Mouse (Mus musculus) central nervous system, embryonic 14 days (tissue): ENCODE results near the gene 4930503E14Rik. TPM values are rescaled to one million over a fixed set of nuclear protein-coding genes. Genes with fewer than 3 reads are reported as not detected.

ENCODE experiments used
- polyA plus RNA-seq: library from polyadenylated mRNA; depleted of rRNA; stranded (reverse); fragments of >200 nt; gene quantifications from 2 replicates; pipeline ENCODE4 v1.2.3, GENCODE M21; 2012; rRNA removed

The 4930503E14Rik gene
- polyA plus RNA-seq = not detected in 2 replicates

GRCm38 (mm10) chr14:44213154-44213553 is at the start of gene 4930503E14Rik:
Gene 4930503E14Rik, minus strand, starts transcription at chr14:44213254.

GRCm38 (mm10) chr14:44197361-44197760 is 15.7 kb downstream of the 4930503E14Rik start, which contains the start of gene Gm8212:
Gene Gm8212, plus strand, starts transcription at chr14:44197661.

GRCm38 (mm10) chr14:44123551-44123950 is 89.5 kb downstream of the 4930503E14Rik start, which contains the start of gene Gm3327:
Gene Gm3327, plus strand, starts transcription at chr14:44123851.

Other genes with a start within 250 kb of the 4930503E14Rik start
- gene Ang6, start 211.0 kb downstream of the 4930503E14Rik start, polyA plus RNA-seq = not detected in 2 replicates
- gene Ear2, start 110.6 kb downstream of the 4930503E14Rik start, polyA plus RNA-seq = 0.34 and 0.48 TPM in 2 replicates
- not detected in 2 replicates for gene Gm3327, start 89.4 kb downstream of the 4930503E14Rik start, polyA plus RNA-seq
- gene Gm8212, start 15.6 kb downstream of the 4930503E14Rik start, polyA plus RNA-seq = not detected in 2 replicates
- gene Gm8220, start 72.3 kb upstream of the 4930503E14Rik start, polyA plus RNA-seq = not detected in 2 replicates
- gene Gm5930, start 125.3 kb upstream of the 4930503E14Rik start, polyA plus RNA-seq = not detected in 2 replicates
- 0.06 TPM in 2 replicates for gene Gm8229, start 152.1 kb upstream of the 4930503E14Rik start, polyA plus RNA-seq
- not detected in 2 replicates for gene Gm3371, start 197.4 kb upstream of the 4930503E14Rik start, polyA plus RNA-seq
- gene Gm8232, start 220.4 kb upstream of the 4930503E14Rik start, polyA plus RNA-seq = not detected in 2 replicates